Mouse (Mus musculus) liver, postnatal 0 days (tissue): ENCODE data around the gene Top2a. TPM values are rescaled to one million over a fixed set of nuclear protein-coding genes. Genes with fewer than 3 reads are reported as not detected.

Source experiments
- ATAC-seq: fragments of 200-750 bp; cut with Nextera tagmentation; 2 replicates; pipeline ENCODE4 v1.8.0; 2017; ENCODE audit warnings: mild to moderate bottlenecking, moderate library complexity
- DNase-seq: peaks from one replicate; pipeline ENCODE4 v3.0.0-alpha.2; 2016
- H3K27ac ChIP-seq: fragments of 300-500 bp; sonication (generic); 2 replicates; pipeline ENCODE4 v1.5.1; 2014; ENCODE audit warnings: antibody characterized with exemption, moderate library complexity, mild to moderate bottlenecking, low read depth
- H3K27me3 ChIP-seq: fragments of 300-500 bp; sonication (generic); 2 replicates; pipeline ENCODE4 v1.6.1; 2014; ENCODE audit warnings: low read length, control low read depth, mixed read lengths; ENCODE audit not compliant: insufficient read depth
- H3K36me3 ChIP-seq: fragments of 300-500 bp; sonication (generic); replicated peaks from 2 replicates; pipeline ENCODE4 v1.6.1; 2014; ENCODE audit warnings: mild to moderate bottlenecking, control low read depth, low read length, moderate library complexity, mixed read lengths; ENCODE audit not compliant: insufficient read depth
- H3K4me1 ChIP-seq: fragments of 300-500 bp; sonication (generic); 2 replicates; pipeline ENCODE4 v1.6.1; 2014; ENCODE audit warnings: antibody characterized with exemption, mild to moderate bottlenecking, control low read depth; ENCODE audit not compliant: insufficient read depth
- H3K4me2 ChIP-seq: fragments of 300-500 bp; sonication (generic); 2 replicates; pipeline ENCODE4 v1.6.1; 2014; ENCODE audit warnings: low read depth, mild to moderate bottlenecking, low read length, moderate library complexity, mixed read lengths
- H3K4me3 ChIP-seq: fragments of 300-500 bp; sonication (generic); 2 replicates; pipeline ENCODE4 v1.5.1; 2014; ENCODE audit warnings: low read depth, low read length
- H3K9ac ChIP-seq: fragments of 300-500 bp; sonication (generic); replicated peaks from 2 replicates; pipeline ENCODE4 v1.6.1; 2014; ENCODE audit warnings: mild to moderate bottlenecking, moderate library complexity
- H3K9me3 ChIP-seq: fragments of 300-500 bp; sonication (generic); 2 replicates; pipeline ENCODE4 v1.6.1; 2016; ENCODE audit warnings: mild to moderate bottlenecking, control low read depth, low read length, mixed read lengths
- CTCF ChIP-seq: sonication (generic); IDR thresholded peaks from 2 replicates; pipeline ENCODE4 v1.5.1; 2016; ENCODE audit warnings: antibody characterized with exemption, low read depth
- EP300 ChIP-seq: IDR thresholded peaks from 2 replicates; pipeline ENCODE4 v1.6.1; 2016; ENCODE audit warnings: antibody characterized with exemption, low read depth, mild to moderate bottlenecking
- WGBS: fragments of 180-500 bp; shearing (Covaris S2); extraction: QIAGEN DNeasy Blood & Tissue Kit; methylation state at CpG from one replicate; pipeline ENCODE4 v1.1.7; 2014; ENCODE audit not compliant: insufficient replicate concordance; 5-methylcytosine and 5-hydroxymethylcytosine counted together
- polyA plus RNA-seq: library from polyadenylated mRNA; unstranded; fragments of >200 nt; fragmentation: Nextera tagmentation; extraction: Ambion mirVana; gene quantifications from 2 replicates; pipeline ENCODE4 v1.2.1, GENCODE M21; 2015

Top2a gene
- polyA plus RNA-seq: 74.3 and 90.2 TPM in 2 replicates

DNA sequence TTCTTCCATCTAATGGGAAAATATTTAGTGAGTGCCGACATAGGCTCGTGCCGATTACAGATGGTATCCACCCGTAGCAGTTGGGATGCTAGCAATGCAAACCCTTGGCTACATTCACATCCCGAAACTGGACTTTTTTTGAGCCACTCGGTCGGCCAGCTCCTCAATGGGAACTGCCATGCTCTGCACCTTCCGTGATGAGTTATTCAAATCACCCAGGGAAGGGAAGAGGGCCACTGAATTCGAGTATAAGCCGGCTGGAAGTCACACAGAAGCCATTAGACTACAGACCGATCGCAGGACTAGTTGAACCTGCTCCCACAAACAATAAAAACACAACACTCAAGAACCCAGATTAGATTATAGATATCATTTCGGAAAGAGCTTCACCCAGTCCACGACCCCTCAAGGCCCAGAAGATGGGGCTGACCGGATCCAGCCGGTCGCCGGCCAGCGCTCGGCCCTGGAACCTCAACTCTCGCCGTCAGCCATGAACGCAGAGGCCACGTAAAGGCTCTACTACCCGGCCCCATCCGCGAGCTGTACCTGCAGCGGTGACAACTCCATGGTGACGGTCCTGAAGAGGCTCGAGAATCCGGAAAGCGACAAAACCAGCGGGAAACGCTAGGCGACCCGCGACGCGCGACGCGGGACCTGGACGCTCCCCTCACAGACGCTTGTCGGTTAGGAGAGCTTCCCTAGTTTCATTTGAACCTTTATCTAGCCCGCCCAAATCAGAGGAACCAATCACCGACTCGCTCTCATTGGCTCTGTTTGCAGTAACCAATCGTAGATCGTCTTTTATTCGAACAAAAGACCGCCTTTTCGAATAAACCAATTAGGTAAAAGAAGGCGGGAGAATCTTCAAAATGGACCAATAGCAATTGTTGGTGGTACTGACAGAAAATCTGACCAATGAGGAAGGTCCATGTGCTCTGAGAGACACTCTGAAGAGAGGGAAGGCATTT, at the start of gene Top2a:
TSS of gene Top2a (minus strand) at position 690 of the 968 bp plus-strand sequence.
- H3K9me3 ChIP-seq: no peaks in the 10 kb centered on the region
- TF ChIP-seq EP300 (peak; percentile 96), CTCF (no peak)
- WGBS: under 1% methylated on average over 54 of the region's 54 CpGs
- peak within 1 kb of the TSS; percentile 81 for H3K4me3 ChIP-seq
- peak; percentile 97 for ATAC-seq
- DNase-seq: peak; percentile 95
- peaks cover 5% of the 10 kb centered on the region; the same call in 1 of the 2 replicates for H3K4me1 ChIP-seq
- H3K36me3 ChIP-seq: peaks cover 32% of the 10 kb centered on the region
- peak within 1 kb of the TSS; percentile 89 for H3K9ac ChIP-seq
- no peaks in the 10 kb centered on the region for H3K27me3 ChIP-seq
- peak within 1 kb of the TSS; percentile 74 for H3K4me2 ChIP-seq
- H3K27ac ChIP-seq: peak within 1 kb of the TSS; percentile 72

DNA sequence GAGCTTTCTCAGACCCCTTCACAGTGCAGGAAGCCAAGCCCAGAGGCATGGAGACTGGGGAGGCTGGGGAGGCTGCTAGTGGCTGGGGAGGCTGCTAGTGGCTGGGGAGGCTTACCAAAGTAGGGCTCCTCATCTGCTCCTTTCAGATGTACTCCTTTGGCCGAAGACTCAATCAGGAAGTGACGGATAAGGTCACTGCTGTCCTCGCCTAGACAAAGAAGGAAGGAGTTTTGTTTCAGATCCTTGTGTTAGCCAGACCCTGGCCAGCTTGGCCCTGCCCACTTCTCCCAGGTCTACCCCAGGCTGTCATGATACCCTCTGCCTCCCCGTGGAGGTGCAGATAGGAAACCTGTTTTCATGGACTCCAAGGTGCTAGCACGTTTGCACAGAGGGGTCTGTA, 49.8 kb upstream of the Top2a start:
- 41% methylated on average over 5 of the region's 5 CpGs for WGBS
- ATAC-seq: no peak

DNA sequence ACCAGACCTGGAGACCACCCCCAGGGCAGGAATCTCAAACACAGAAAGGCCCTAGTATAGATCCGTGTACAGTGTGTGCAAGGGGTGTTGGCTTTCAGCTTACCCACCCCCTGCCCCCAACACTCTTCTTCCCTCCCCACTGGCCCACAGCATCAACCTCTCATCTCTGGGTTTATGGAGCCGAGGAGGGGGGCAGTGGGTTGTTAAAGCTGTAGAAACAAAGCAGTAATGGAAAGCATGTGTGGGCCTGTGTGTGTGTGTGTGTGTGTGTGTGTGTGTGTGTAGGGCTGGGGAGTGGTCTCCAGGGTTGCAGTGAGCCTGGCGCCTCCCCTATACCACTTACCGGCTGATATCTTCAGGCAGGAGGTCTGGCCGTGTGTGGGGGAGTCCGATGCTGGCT, 47.9 kb upstream of the Top2a start:
- no peaks in the 10 kb centered on the region; the same call in none of the 2 replicates for H3K4me1 ChIP-seq
- no peak overlapping the region for H3K4me3 ChIP-seq
- H3K9ac ChIP-seq: no peak overlapping the region
- WGBS: 67% methylated on average over 6 of the region's 6 CpGs
- ATAC-seq (no peak), DNase-seq (no peak)
- H3K36me3 ChIP-seq: no peaks in the 10 kb centered on the region
- no peaks in the 10 kb centered on the region for H3K27me3 ChIP-seq
- TF ChIP-seq EP300: no peak
- H3K9me3 ChIP-seq: no peaks in the 10 kb centered on the region
- no peak overlapping the region for H3K4me2 ChIP-seq
- no peak overlapping the region for H3K27ac ChIP-seq

More for the DNA sequence above, 49.8 kb upstream of the Top2a start:
- Histone ChIP-seq H3K9ac (no peak overlapping the region), H3K27ac (no peak overlapping the region), H3K4me1 (no peaks in the 10 kb centered on the region; the same call in 1 of the 2 replicates), H3K4me2 (no peak overlapping the region), H3K36me3 (no peaks in the 10 kb centered on the region), H3K27me3 (no peaks in the 10 kb centered on the region), H3K9me3 (no peaks in the 10 kb centered on the region), H3K4me3 (no peak overlapping the region)
- TF ChIP-seq CTCF (no peak), EP300 (no peak)
- DNase-seq: no peak

GRCm38 (mm10) chr11:99068455-99068854, 44.5 kb upstream of the Top2a start:
- DNase-seq (no peak), ATAC-seq (no peak)
- TF ChIP-seq CTCF: no peak
- TF ChIP-seq EP300: no peak
- 54% methylated on average over 5 of the region's 5 CpGs for WGBS
- H3K4me1 ChIP-seq: peaks cover 9% of the 10 kb centered on the region
- no peak overlapping the region for H3K4me3 ChIP-seq
- no peaks in the 10 kb centered on the region for H3K36me3 ChIP-seq
- no peaks in the 10 kb centered on the region for H3K9me3 ChIP-seq
- H3K27ac ChIP-seq: no peak overlapping the region
- no peak overlapping the region for H3K9ac ChIP-seq
- H3K4me2 ChIP-seq: no peak overlapping the region
- H3K27me3 ChIP-seq: no peaks in the 10 kb centered on the region

DNA sequence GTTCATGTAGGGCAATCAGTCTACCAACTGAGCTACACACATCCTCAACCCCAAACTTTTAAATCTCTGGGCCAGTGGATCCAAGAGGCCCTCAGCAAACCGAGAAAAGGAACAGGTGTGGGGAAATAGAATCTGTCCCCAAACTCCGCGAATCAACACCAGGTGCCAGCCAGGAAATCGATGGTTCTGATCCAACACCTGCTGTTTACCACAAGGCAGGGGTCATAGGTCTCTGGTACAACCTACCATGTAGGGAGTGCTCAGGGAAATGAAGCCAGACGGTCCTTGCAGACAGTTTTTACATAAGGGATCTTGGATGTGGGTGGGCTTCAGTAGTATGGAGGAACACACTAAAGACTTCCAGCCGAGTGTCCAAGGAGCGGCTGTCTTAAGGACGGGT, 43.6 kb upstream of the Top2a start:
- no peak overlapping the region for H3K27ac ChIP-seq
- TF ChIP-seq CTCF (no peak), EP300 (no peak)
- DNase-seq: no peak
- H3K9me3 ChIP-seq: no peaks in the 10 kb centered on the region
- no peak overlapping the region for H3K9ac ChIP-seq
- no peak overlapping the region for H3K4me2 ChIP-seq
- H3K27me3 ChIP-seq: no peaks in the 10 kb centered on the region
- WGBS: 76% methylated on average over 8 of the region's 8 CpGs
- H3K36me3 ChIP-seq: no peaks in the 10 kb centered on the region
- ATAC-seq: peak; percentile 47; the same call in 1 of the 2 replicates
- no peak overlapping the region for H3K4me3 ChIP-seq
- H3K4me1 ChIP-seq: peaks cover 11% of the 10 kb centered on the region

GRCm38 (mm10) chr11:99065979-99066378, 42.0 kb upstream of the Top2a start:
- 7% methylated on average over 2 of the region's 2 CpGs for WGBS
- no peak overlapping the region for H3K9ac ChIP-seq
- peak; percentile 80 for DNase-seq
- no peak overlapping the region for H3K4me3 ChIP-seq
- no peaks in the 10 kb centered on the region for H3K36me3 ChIP-seq
- TF ChIP-seq CTCF (peak; percentile 99), EP300 (no peak)
- no peaks in the 10 kb centered on the region for H3K27me3 ChIP-seq
- peaks cover 11% of the 10 kb centered on the region for H3K4me1 ChIP-seq
- peak overlapping the region; percentile 44; the same call in 1 of the 2 replicates for H3K27ac ChIP-seq
- H3K4me2 ChIP-seq: no peak overlapping the region
- H3K9me3 ChIP-seq: no peaks in the 10 kb centered on the region
- ATAC-seq: peak; percentile 79
